Mouse (Mus musculus) CH12.LX (cell line): Measurements from ENCODE around the gene Specc1l.

Source experiments
- BHLHE40 ChIP-seq: IDR thresholded peaks from 2 replicates; pipeline ENCODE4 v1.6.1; 2011; ENCODE audit warnings: mild to moderate bottlenecking, low read depth, low read length, improper control_type of control experiment
- CHD1 ChIP-seq: IDR thresholded peaks from 2 replicates; pipeline ENCODE4 v1.6.1; 2012; ENCODE audit warnings: low read depth, low read length, improper control_type of control experiment, inconsistent platforms
- CTCF ChIP-seq, 2 experiments: IDR thresholded peaks in 1 of 2; conservative IDR thresholded peaks in 1 of 2; 2 replicates each; pipeline ENCODE4 v1.5.1; 2011 to 2012; ENCODE audit warnings: low read depth in 2 of 2, low read length in 2 of 2, improper control_type of control experiment in 1 of 2, inconsistent platforms in 1 of 2, mild to moderate bottlenecking in 1 of 2, moderate library complexity in 1 of 2
- EP300 ChIP-seq: IDR thresholded peaks from 2 replicates; pipeline ENCODE4 v1.6.1; 2011; ENCODE audit warnings: low read length, improper control_type of control experiment
- MYC ChIP-seq: IDR thresholded peaks from 2 replicates; pipeline ENCODE4 v1.6.1; 2011; ENCODE audit warnings: low read depth, mild to moderate bottlenecking, improper control_type of control experiment, low read length
- POLR2A ChIP-seq: IDR thresholded peaks from 2 replicates; pipeline ENCODE4 v1.6.1; 2011; ENCODE audit warnings: low read depth, mild to moderate bottlenecking, improper control_type of control experiment, low read length
- SIN3A ChIP-seq: IDR thresholded peaks from 2 replicates; pipeline ENCODE4 v1.6.1; 2012; ENCODE audit warnings: low read length, improper control_type of control experiment, inconsistent platforms
- TBP ChIP-seq: conservative IDR thresholded peaks from 2 replicates; pipeline ENCODE4 v1.6.1; 2011; ENCODE audit warnings: low read depth, low read length, improper control_type of control experiment
- TCF12 ChIP-seq: IDR thresholded peaks from 2 replicates; pipeline ENCODE4 v1.6.1; 2014; ENCODE audit warnings: low read depth, mild to moderate bottlenecking, inconsistent platforms, low read length, improper control_type of control experiment
- USF1 ChIP-seq: IDR thresholded peaks from 2 replicates; pipeline ENCODE4 v1.6.1; 2014; ENCODE audit warnings: low read depth, mild to moderate bottlenecking, inconsistent platforms, low read length, improper control_type of control experiment

- TF ChIP-seq POLR2A (no peak), USF1 (no peak), TBP (no peak), CHD1 (no peak), MYC (no peak), EP300 (no peak), BHLHE40 (no peak), SIN3A (no peak), TCF12 (no peak), CTCF (conservative IDR thresholded peaks at IDR 0.05 in 1 of 2, IDR thresholded peaks at IDR 0.05 in 1 of 2; ENCODE audit: low read depth in 2 of 2, low read length in 2 of 2) (no peak)
These were observed 95.3 kb downstream of the Specc1l start for GRCm38 (mm10) chr10:75307130-75307529.
